Mouse (Mus musculus) cerebellum, adult 9-10 months (tissue): ENCODE measurements around the gene Golt1b.

Experiments used
- DNase-seq: peaks from one replicate; pipeline ENCODE4 v3.0.0; 2022

The Golt1b gene

DNA sequence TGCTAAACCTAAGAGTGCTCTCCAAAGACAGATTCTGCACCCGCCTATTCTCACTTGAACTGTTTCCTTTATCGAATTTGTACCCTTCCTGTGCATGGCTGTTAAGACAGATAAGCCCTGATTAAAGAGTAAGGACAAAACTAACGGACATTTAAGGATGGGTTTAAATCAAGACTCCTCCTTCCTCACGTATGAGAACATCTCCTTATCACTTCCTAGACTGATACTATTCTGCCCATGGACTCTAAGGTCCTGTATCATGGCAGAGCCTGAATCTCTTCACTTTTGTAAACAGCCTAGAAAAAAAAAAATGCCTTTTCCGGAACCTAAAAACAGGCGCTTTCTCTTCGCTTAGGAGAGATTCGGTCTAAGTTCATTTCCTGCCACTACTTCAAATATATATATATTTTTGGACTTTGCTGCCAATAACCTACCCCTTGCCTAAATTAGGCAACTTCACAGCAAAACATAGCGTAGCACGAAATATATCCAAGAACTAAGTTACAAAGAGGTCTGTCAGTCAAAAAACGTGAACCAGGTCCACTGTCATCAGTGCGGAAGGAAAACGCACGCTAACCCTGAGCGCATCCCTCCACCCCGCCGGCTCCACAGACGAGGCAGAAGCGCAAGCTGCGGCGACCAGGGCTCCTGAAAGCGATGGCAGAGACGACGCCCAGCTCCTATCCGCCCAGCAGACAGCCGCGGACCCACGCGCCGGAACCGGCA lies 573 bp upstream of the Golt1b start:
- no peak for DNase-seq

DNA sequence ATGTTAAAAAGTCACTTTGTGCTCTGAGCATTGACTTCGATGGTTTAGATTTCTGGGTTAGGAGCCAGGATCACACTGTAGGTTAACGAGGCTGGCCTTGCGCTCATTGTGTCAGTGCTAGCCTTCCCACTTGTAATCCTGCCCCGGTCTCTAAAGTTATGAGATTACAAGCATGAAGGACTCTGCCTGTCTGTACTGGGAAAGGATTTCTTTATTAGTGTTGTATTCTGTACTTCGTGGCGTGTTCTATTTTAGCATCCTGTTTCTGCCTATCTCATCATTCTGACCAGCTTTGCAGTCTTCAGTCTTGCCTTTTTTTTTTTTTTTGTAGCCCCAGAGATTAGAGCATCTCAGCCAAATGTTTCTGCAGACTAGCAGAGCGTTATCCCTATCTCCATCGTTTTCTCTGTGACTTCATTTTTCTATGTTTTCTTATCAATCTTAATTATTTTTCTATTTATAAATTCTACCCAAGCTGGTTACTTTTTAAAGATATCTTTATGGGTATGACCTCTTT lies 792 bp downstream of the Golt1b start:
- DNase-seq = no peak

- no peak for DNase-seq
Observed at GRCm38 (mm10) chr6:142389101-142389500, 2.1 kb downstream of the Golt1b start.

GRCm38 (mm10) chr6:142392312-142392711 lies 5.3 kb downstream of the Golt1b start:
- DNase-seq = no peak

- DNase-seq = peak; percentile 17
Observed at GRCm38 (mm10) chr6:142394669-142395068, 7.6 kb downstream of the Golt1b start.

DNA sequence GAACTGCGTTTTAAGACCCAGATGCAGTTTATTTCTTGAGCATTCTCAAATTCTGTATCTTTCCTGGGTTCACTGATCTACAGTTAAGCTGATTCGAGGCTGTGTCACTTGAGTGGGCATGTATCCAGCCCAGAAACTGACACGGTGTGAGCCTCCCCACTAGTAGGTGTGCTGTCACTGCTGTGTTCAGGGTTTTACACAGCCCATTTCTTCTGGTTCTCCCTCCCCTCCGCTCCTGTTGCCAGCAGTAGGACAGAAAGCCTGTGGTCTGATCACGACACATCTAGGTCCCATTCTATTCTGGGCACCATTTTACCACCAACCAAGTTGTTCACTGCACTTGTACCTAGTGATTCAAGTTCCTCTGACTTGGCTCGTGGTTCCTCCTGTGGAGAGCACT lies 8.7 kb downstream of the Golt1b start:
- DNase-seq = no peak

- DNase-seq = no peak
Observed at GRCm38 (mm10) chr6:142411140-142411539, 24.1 kb downstream of the Golt1b start.

DNA sequence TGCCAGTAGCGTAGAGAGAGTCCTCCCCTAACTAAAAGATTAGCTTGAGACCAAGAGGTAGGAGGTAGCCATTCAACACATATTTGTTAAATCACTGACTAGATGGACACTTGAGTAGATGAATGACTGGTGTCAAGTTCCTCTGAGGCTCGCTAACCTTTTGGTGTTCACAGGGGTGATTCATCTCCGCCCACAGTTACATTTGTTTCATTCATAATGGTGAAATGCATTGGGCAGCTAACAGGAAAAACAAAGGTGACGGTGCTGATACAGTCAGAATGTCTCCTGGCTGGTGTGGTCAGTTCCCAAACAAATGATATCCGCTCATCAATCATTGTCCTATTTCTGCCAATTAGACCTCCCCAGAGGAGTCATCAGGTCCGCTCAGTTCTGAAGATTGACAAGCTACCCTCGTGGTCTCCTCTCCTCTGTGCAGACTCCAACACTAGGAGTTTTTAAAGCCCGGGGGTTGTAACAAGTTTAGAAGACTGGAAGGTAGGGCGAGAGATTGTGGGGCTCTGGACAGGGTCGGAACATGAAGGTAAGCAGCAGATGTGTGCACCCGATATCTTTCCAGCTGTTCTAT lies 26.0 kb downstream of the Golt1b start, which contains the start of gene Spx:
Gene Spx (plus strand): TSS at position 536 of the 586 bp plus-strand sequence.
- DNase-seq = no peak

GRCm38 (mm10) chr6:142413845-142414244 lies 26.8 kb downstream of the Golt1b start:
- no peak for DNase-seq

GRCm38 (mm10) chr6:142414597-142414996 lies 27.6 kb downstream of the Golt1b start:
- DNase-seq = no peak

- no peak for DNase-seq
Observed at GRCm38 (mm10) chr6:142424976-142425375, 38.0 kb downstream of the Golt1b start.

- no peak for DNase-seq
Observed at GRCm38 (mm10) chr6:142429072-142429471, 42.1 kb downstream of the Golt1b start.

DNA sequence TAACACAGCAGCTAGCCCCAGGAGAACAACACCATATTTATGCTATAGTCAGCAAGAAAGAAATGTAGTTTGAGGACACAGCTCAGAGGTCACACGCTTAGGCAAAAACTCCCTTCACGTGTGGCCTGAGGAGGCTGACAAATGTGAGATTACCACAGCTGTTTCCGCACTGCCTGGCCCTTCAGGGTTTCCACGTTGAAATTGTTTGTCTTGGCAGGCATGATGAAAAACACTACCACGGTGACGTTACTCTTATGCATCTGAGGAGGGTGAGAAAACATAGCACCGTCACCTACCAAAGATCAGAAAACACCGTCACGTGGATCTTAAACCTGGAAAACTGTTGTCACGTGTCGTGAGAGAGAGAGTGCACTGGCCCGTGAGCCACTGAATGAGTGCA lies 64.4 kb downstream of the Golt1b start:
- DNase-seq = no peak

- no peak for DNase-seq
Observed at GRCm38 (mm10) chr6:142453311-142453710, 66.3 kb downstream of the Golt1b start.
